Mouse (Mus musculus): ENCODE measurements around the gene 4930579F01Rik.

- TF ChIP-seq CTCF (IDR thresholded peaks at IDR 0.05; ENCODE audit: borderline replicate concordance, insufficient read depth, low read depth, low read length) (no peak), POLR2A (IDR thresholded peaks at IDR 0.05; ENCODE audit: borderline replicate concordance, insufficient read depth, low read length) (no peak)
Observed at GRCm38 (mm10) chr3:138123842-138124241, 69.8 kb downstream of the 4930579F01Rik start.

All from cerebellum, adult 2 months (tissue).